Mouse (Mus musculus) heart, embryonic 12.5 days (tissue): ENCODE measurements around the gene Wscd2. TPM values are rescaled to one million over a fixed set of nuclear protein-coding genes. Genes with fewer than 3 reads are reported as not detected.
"Not testable (repeated sequence)": the region's sequence is repeated elsewhere in the genome, so short reads cannot be mapped to it uniquely, and the experiment has no call there.

Experiments
- ATAC-seq: fragments of 200-750 bp; cut with Nextera tagmentation; 2 replicates; pipeline ENCODE4 v1.8.0; 2017; ENCODE audit warnings: moderate TSS enrichment, moderate library complexity; ENCODE audit not compliant: insufficient number of reproducible peaks, low FRiP score
- H3K27ac ChIP-seq: fragments of 300-500 bp; sonication (generic); 2 replicates; pipeline ENCODE4 v1.5.1; 2016; ENCODE audit warnings: mild to moderate bottlenecking, moderate library complexity; ENCODE audit not compliant: poor library complexity, severe bottlenecking
- H3K27me3 ChIP-seq: fragments of 300-500 bp; sonication (generic); replicated peaks from 2 replicates; pipeline ENCODE4 v1.6.1; 2016; ENCODE audit warnings: mild to moderate bottlenecking, moderate library complexity
- H3K36me3 ChIP-seq: fragments of 300-500 bp; sonication (generic); 2 replicates; pipeline ENCODE4 v1.6.1; 2016; ENCODE audit warnings: mild to moderate bottlenecking, moderate library complexity
- H3K4me1 ChIP-seq: fragments of 300-500 bp; sonication (generic); replicated peaks from 2 replicates; pipeline ENCODE4 v1.6.1; 2016; ENCODE audit warnings: mild to moderate bottlenecking
- H3K4me2 ChIP-seq: fragments of 300-500 bp; sonication (generic); 2 replicates; pipeline ENCODE4 v1.6.1; 2016; ENCODE audit warnings: mild to moderate bottlenecking, moderate library complexity
- H3K4me3 ChIP-seq: fragments of 300-500 bp; sonication (generic); 2 replicates; pipeline ENCODE4 v1.5.1; 2016; ENCODE audit warnings: mild to moderate bottlenecking
- H3K9ac ChIP-seq: fragments of 300-500 bp; sonication (generic); 2 replicates; pipeline ENCODE4 v1.6.1; 2016; ENCODE audit warnings: mild to moderate bottlenecking, moderate library complexity
- H3K9me3 ChIP-seq: fragments of 300-500 bp; sonication (generic); replicated peaks from 2 replicates; pipeline ENCODE4 v1.6.1; 2016; ENCODE audit warnings: mild to moderate bottlenecking, moderate library complexity
- WGBS: fragments of 180-500 bp; shearing (Covaris S2); methylation state at CpG from one replicate; pipeline ENCODE4 v1.1.7; 2016; 5-methylcytosine and 5-hydroxymethylcytosine counted together
- polyA plus RNA-seq: library from polyadenylated mRNA; unstranded; fragments of >200 nt; fragmentation: Nextera tagmentation; extraction: Ambion mirVana; gene quantifications from 2 replicates; pipeline ENCODE4 v1.2.1, GENCODE M21; 2016

The Wscd2 gene
- polyA plus RNA-seq, 1 experiment from 2014 or later: 5.4 TPM

GRCm38 (mm10) chr5:113580801-113581200, 90.7 kb downstream of the Wscd2 start:
- 67% methylated on average over 9 of the region's 9 CpGs for WGBS
- Histone ChIP-seq H3K4me1 (no peaks in the 10 kb centered on the region), H3K27ac (no peak overlapping the region), H3K36me3 (no peaks in the 10 kb centered on the region), H3K4me2 (no peak overlapping the region), H3K4me3 (no peak overlapping the region), H3K9ac (no peak overlapping the region), H3K27me3 (peaks cover 4% of the 10 kb centered on the region; the same call in 1 of the 2 replicates), H3K9me3 (no peaks in the 10 kb centered on the region)
- ATAC-seq: no peak

- H3K9me3 ChIP-seq: no peaks in the 10 kb centered on the region
- no peak overlapping the region for H3K4me2 ChIP-seq
- no peak overlapping the region for H3K9ac ChIP-seq
- no peak overlapping the region for H3K27ac ChIP-seq
- H3K27me3 ChIP-seq: no peaks in the 10 kb centered on the region; the same call in 1 of the 2 replicates
- no peak for ATAC-seq
- H3K36me3 ChIP-seq: no peaks in the 10 kb centered on the region
- H3K4me3 ChIP-seq: no peak overlapping the region
- no peaks in the 10 kb centered on the region for H3K4me1 ChIP-seq
- 42% methylated on average over 5 of the region's 5 CpGs for WGBS
These were observed 93.5 kb downstream of the Wscd2 start for GRCm38 (mm10) chr5:113583424-113584162.

DNA sequence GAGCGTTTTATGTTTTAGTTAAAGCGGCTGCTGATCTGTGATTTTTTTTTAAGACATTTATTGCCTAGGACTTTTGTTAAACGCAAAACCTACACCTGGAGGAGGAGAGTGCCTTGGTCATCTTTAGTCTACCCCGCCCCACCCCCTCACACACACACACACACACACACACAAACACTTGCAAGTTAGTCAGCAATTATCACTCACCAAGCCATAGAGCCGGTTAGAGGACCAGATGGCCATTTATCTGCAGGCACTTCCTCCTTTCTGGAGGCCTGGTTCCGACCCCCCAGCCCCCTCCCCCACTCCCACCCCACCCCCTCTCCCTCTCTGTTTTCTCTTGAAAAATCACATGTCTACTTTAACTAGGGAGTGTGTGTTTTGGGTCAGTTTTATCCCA, 94.3 kb downstream of the Wscd2 start:
- no peak overlapping the region for H3K4me3 ChIP-seq
- H3K4me2 ChIP-seq: no peak overlapping the region
- H3K9ac ChIP-seq: no peak overlapping the region
- ATAC-seq: peak; percentile 63; the same call in 1 of the 2 replicates
- H3K4me1 ChIP-seq: no peaks in the 10 kb centered on the region
- H3K36me3 ChIP-seq: no peaks in the 10 kb centered on the region
- H3K9me3 ChIP-seq: no peaks in the 10 kb centered on the region
- 25% methylated on average over 6 of the region's 6 CpGs for WGBS
- H3K27me3 ChIP-seq: no peaks in the 10 kb centered on the region; the same call in 1 of the 2 replicates
- H3K27ac ChIP-seq: no peak overlapping the region

DNA sequence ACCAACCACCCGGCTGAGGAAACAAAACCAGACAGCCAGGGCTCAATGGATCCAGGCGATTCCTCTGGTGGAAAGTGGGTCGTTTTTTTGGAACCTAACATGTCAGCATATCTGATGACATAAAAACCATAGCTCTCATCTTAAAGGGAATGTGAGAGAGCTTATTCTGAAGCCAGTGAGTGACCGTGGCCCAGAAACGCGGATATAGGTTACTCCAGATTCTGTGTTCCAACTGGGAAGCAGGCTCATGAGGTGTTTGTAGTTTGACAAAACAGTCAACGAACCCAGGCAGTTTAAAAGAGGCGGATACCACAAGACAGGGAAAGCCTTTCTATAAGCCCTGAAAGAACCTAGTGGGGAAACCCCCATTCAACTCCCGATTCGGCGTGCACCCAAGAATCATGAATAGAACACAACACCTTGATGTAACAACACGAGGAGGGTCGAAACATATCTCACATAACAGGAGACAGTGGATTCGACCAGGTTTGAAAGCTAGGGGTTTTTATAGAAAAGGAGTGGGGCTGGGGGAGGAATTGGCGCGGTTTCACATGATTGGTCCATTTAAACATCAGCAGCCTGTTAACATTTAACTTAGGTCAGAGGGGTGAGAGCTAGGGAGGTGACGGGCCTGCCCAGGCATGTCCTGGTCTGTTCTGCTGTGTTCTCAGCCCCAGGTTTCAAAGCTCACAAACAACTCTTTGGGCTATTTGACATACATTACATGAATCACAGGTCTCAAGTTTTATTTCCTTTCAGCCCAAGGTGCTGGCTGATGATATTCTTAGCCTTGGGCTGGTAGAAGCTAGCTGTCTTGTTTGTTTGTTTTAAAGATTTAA, 95.7 kb downstream of the Wscd2 start:
- H3K9ac ChIP-seq, H3K36me3 ChIP-seq, H3K4me3 ChIP-seq, H3K27me3 ChIP-seq, H3K4me1 ChIP-seq, ATAC-seq, H3K27ac ChIP-seq, H3K4me2 ChIP-seq, H3K9me3 ChIP-seq: not testable (repeated sequence)
- WGBS: 76% methylated on average over 17 of the region's 17 CpGs

DNA sequence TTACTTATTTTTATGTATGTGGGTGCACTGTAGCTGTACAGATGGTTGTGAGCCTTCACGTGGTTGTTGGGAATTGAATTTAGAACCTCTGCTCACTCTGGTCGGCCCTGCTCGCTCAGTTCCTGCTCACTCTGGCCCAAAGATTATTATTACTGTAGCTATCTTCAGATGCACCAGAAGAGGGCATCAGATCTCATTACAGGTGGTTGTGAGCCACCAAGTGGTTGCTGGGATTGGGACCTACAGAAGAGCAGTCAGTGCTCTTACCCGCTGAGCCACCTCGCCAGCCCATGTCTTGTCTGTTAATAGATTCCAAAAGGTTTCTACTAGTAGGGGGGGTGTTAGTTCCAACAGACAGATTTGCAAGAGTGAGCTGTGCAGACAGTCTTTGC, 96.3 kb downstream of the Wscd2 start:
- not testable (repeated sequence) for H3K9ac ChIP-seq, H3K27me3 ChIP-seq, ATAC-seq, H3K27ac ChIP-seq, H3K9me3 ChIP-seq, H3K4me3 ChIP-seq, H3K4me1 ChIP-seq, H3K36me3 ChIP-seq, H3K4me2 ChIP-seq
- WGBS: 53% methylated on average over 5 of the region's 5 CpGs

- Histone ChIP-seq H3K36me3 (no peaks in the 10 kb centered on the region), H3K4me2 (no peak overlapping the region), H3K27ac (no peak overlapping the region), H3K4me1 (0 out of 2 replicates have a peak, but pooled peaks cover 4% of the 10 kb centered on the region), H3K9ac (no peak overlapping the region), H3K9me3 (no peaks in the 10 kb centered on the region), H3K4me3 (no peak overlapping the region), H3K27me3 (peaks cover 18% of the 10 kb centered on the region)
- ATAC-seq: no peak
- 66% methylated on average over 5 of the region's 5 CpGs for WGBS
These were observed 100.0 kb downstream of the Wscd2 start for GRCm38 (mm10) chr5:113590010-113590640.

- Histone ChIP-seq H3K4me2 (no peak overlapping the region), H3K4me1 (0 out of 2 replicates have a peak, but pooled peaks cover 4% of the 10 kb centered on the region), H3K27ac (no peak overlapping the region), H3K9me3 (0 out of 2 replicates have a peak, but pooled peaks cover 3% of the 10 kb centered on the region), H3K36me3 (no peaks in the 10 kb centered on the region), H3K9ac (no peak overlapping the region), H3K4me3 (no peak overlapping the region), H3K27me3 (peaks cover 18% of the 10 kb centered on the region)
- ATAC-seq: no peak
- 20% methylated on average over 3 of the region's 3 CpGs for WGBS
These were observed 101.0 kb downstream of the Wscd2 start for GRCm38 (mm10) chr5:113591166-113591565.

DNA sequence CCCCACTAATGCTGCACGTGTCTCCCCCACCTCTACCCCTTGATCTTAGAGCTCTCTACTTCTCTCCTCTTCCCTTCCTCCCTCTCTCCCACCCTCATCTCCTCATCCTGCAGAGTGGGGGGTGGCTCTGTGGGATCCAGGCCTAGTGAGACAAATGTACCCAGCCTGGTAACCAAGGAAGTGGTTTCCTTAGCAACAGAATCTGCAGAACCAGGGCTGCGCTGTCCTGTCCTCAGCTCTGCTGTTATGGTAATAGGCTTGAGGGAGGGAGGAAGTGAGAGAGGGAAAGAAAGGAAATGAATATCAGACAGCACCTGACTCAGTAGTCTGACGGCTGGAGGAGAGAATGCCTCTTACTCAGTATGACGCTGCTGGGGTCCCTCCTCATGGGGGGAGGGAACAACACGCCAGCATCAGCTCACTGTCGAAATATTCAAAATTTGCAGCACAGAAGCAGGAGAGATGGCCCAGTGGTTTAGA, 101.7 kb downstream of the Wscd2 start:
- Histone ChIP-seq H3K4me2 (no peak overlapping the region), H3K4me3 (no peak overlapping the region), H3K9me3 (0 out of 2 replicates have a peak, but pooled peaks cover 4% of the 10 kb centered on the region), H3K27ac (no peak overlapping the region), H3K9ac (no peak overlapping the region), H3K27me3 (peaks cover 18% of the 10 kb centered on the region), H3K4me1 (0 out of 2 replicates have a peak, but pooled peaks cover 4% of the 10 kb centered on the region), H3K36me3 (no peaks in the 10 kb centered on the region)
- peak; percentile 4; the same call in 1 of the 2 replicates for ATAC-seq
- 20% methylated on average over 6 of the region's 6 CpGs for WGBS

GRCm38 (mm10) chr5:113593911-113594705, 104.0 kb downstream of the Wscd2 start:
- Histone ChIP-seq H3K4me1 (0 out of 2 replicates have a peak, but pooled peaks cover 4% of the 10 kb centered on the region), H3K36me3 (no peaks in the 10 kb centered on the region), H3K9ac (no peak overlapping the region), H3K4me2 (no peak overlapping the region), H3K27me3 (peaks cover 18% of the 10 kb centered on the region; the same call in 1 of the 2 replicates), H3K4me3 (no peak overlapping the region), H3K27ac (no peak overlapping the region), H3K9me3 (0 out of 2 replicates have a peak, but pooled peaks cover 4% of the 10 kb centered on the region)
- WGBS: 76% methylated on average over 6 of the region's 6 CpGs
- no peak for ATAC-seq

DNA sequence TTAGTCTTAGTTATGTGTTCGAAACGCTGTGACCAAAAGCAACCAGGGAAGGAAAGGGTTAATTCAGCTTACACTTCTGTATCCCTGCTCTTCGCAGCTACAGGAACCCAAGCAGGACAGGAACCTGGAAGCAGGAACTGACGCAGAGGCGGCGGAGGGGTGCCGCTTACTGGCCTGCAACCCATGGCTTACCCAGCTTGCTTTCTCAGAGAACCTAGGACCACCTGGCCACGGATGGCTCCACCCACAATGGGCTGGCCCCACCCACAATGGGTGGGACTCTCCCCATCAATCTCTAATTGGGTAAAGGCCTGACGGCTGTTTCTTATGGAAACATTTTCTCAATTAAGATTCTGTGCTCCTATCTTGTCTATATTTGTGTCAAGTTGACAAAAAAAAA, 106.1 kb downstream of the Wscd2 start:
- H3K4me1 ChIP-seq: 0 out of 2 replicates have a peak, but pooled peaks cover 4% of the 10 kb centered on the region
- H3K27me3 ChIP-seq: peaks cover 18% of the 10 kb centered on the region; the same call in 1 of the 2 replicates
- no peak overlapping the region for H3K27ac ChIP-seq
- no peak overlapping the region for H3K9ac ChIP-seq
- no peak overlapping the region for H3K4me2 ChIP-seq
- H3K36me3 ChIP-seq: no peaks in the 10 kb centered on the region
- ATAC-seq: no peak
- 0 out of 2 replicates have a peak, but pooled peaks cover 4% of the 10 kb centered on the region for H3K9me3 ChIP-seq
- WGBS: 81% methylated on average over 9 of the region's 9 CpGs
- no peak overlapping the region for H3K4me3 ChIP-seq
